Mouse (Mus musculus) left cerebral cortex, postnatal 25 days (tissue): ENCODE results near the gene Orm1. TPM values are rescaled to one million over a fixed set of nuclear protein-coding genes. Genes with fewer than 3 reads are reported as not detected.

Experiments used
- DNase-seq, 2 experiments: peaks; one replicate each; pipeline ENCODE4 v3.0.0; 2022; ENCODE audit warnings: low spot score in 2 of 2, mixed read lengths in 1 of 2
- intact Hi-C: fragments of 180-260 bp; cut with DNase I; formaldehyde crosslinking; loops from one replicate; pipeline ENCODE4 v1.15.1; 2025
- total RNA-seq, 2 experiments: library from RNA; stranded (reverse); gene quantifications; 2 replicates each; pipeline ENCODE4 v1.2.3; 2021

The Orm1 gene
- not detected for total RNA-seq

- intact Hi-C loops, result no loop called here
Observed at GRCm38 (mm10) chr4:63344295-63344694, at the start of gene Orm1. Orm1 (plus strand) TSS chr4:63344560.

GRCm38 (mm10) chr4:63295641-63296040 lies 48.7 kb upstream of the Orm1 start:
- intact Hi-C loops, result no loop called here

More at GRCm38 (mm10) chr4:63344295-63344694, at the start of gene Orm1:
- DNase-seq, result no peak

GRCm38 (mm10) chr4:63296263-63296662 lies 48.1 kb upstream of the Orm1 start:
- intact Hi-C loops, result no loop called here
- DNase-seq, result peak in 1 of 2 experiments; percentile 35

More at GRCm38 (mm10) chr4:63295641-63296040, 48.7 kb upstream of the Orm1 start:
- peak in 1 of 2 experiments; percentile 31 for DNase-seq

GRCm38 (mm10) chr4:63296876-63297275 lies 47.5 kb upstream of the Orm1 start:
- DNase-seq, result no peak
- intact Hi-C loops, result no loop called here

GRCm38 (mm10) chr4:63298191-63298590 lies 46.2 kb upstream of the Orm1 start:
- intact Hi-C loops, result no loop called here
- no peak for DNase-seq

- no peak for DNase-seq
- intact Hi-C loops, result no loop called here
Observed at GRCm38 (mm10) chr4:63302641-63303040, 41.7 kb upstream of the Orm1 start.

- intact Hi-C loops, result loop anchor here (1.0 to 5.0 kb wide), 3 partner anchors 92 to 150 kb away; no protein-coding TSS in a partner anchor
- peak; percentile 90 for DNase-seq
Observed at GRCm38 (mm10) chr4:63307175-63308062, 36.9 kb upstream of the Orm1 start.

GRCm38 (mm10) chr4:63308316-63308715 lies 36.0 kb upstream of the Orm1 start:
- DNase-seq, result no peak
- intact Hi-C loops, result loop anchor here (5.0 kb wide), 1 partner anchor 151 kb away; no protein-coding TSS in a partner anchor

GRCm38 (mm10) chr4:63310247-63310855 lies 34.0 kb upstream of the Orm1 start:
- intact Hi-C loops, result no loop called here
- no peak for DNase-seq

GRCm38 (mm10) chr4:63311426-63311825 lies 32.9 kb upstream of the Orm1 start:
- intact Hi-C loops, result no loop called here

GRCm38 (mm10) chr4:63314063-63314462 lies 30.3 kb upstream of the Orm1 start:
- no peak for DNase-seq
- intact Hi-C loops, result no loop called here

More at GRCm38 (mm10) chr4:63311426-63311825, 32.9 kb upstream of the Orm1 start:
- DNase-seq, result no peak

GRCm38 (mm10) chr4:63316076-63316746 lies 28.1 kb upstream of the Orm1 start:
- intact Hi-C loops, result no loop called here
- peak in 1 of 2 experiments; percentile 68 for DNase-seq

- intact Hi-C loops, result loop anchor here (1.0 kb wide), 1 partner anchor 160 kb away; no protein-coding TSS in a partner anchor
Observed at GRCm38 (mm10) chr4:63319566-63319965, 24.8 kb upstream of the Orm1 start.

GRCm38 (mm10) chr4:63323275-63323815 lies 21.0 kb upstream of the Orm1 start:
- intact Hi-C loops, result no loop called here
- DNase-seq, result no peak

More at GRCm38 (mm10) chr4:63319566-63319965, 24.8 kb upstream of the Orm1 start:
- DNase-seq, result peak; percentile 39 to 53

GRCm38 (mm10) chr4:63333403-63333802 lies 11.0 kb upstream of the Orm1 start:
- no peak for DNase-seq
- intact Hi-C loops, result no loop called here

GRCm38 (mm10) chr4:63338414-63339076 lies 5.8 kb upstream of the Orm1 start:
- intact Hi-C loops, result no loop called here
- DNase-seq, result peak in 1 of 2 experiments; percentile 43

- no peak for DNase-seq
- intact Hi-C loops, result no loop called here
Observed at GRCm38 (mm10) chr4:63342491-63342890, 1.9 kb upstream of the Orm1 start.

- DNase-seq, result no peak
- intact Hi-C loops, result no loop called here
Observed at GRCm38 (mm10) chr4:63343608-63344007, 752 bp upstream of the Orm1 start.

- intact Hi-C loops, result no loop called here
- no peak for DNase-seq
Observed at GRCm38 (mm10) chr4:63345261-63345660, 901 bp downstream of the Orm1 start.
